Mouse (Mus musculus): ENCODE measurements around the gene Mgat4b.

GRCm38 (mm10) chr11:50188682-50189081 lies 22.0 kb upstream of the Mgat4b start:
- TF ChIP-seq CHD2 (IDR thresholded peaks at IDR 0.05; ENCODE audit: low read depth, low read length) (no peak), HCFC1 (IDR thresholded peaks at IDR 0.05; ENCODE audit: borderline replicate concordance, insufficient read depth, low read length) (no peak)
